In the genomic region with DNA sequence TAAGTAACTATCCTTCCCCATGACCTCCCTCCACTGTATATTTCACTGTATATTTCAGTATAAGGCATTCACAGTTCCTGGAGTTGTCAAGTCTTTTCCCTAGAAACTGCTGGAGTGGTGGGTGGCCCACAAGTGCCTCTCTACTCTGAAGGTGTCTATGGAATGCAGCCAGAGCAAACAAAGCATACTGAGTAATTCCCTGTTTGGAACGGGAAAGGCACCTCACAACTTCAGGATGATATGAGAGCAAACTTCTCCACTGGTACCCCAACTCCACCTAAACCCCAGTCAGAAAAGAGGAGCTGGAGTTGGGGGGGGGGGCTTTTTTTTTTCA, we compare ENCODE assay signal across 11 mouse cellular contexts. TPM values are rescaled to one million over a fixed set of nuclear protein-coding genes. Genes with fewer than 3 reads are reported as not detected.
DNase-seq lines count a peak whose midpoint lies in the region; ATAC-seq and TF ChIP-seq lines count a peak whose summit lies in the region.
"Had no signal": no experiment of that assay in that cellular context is flagged by ENCODE, and none has a peak within 500 bp of the region (broad histone marks: within the 10 kb centered on the region; RNA-seq: fewer than 3 reads in every experiment).

No protein-coding gene starts in this region.

- H3K4me1 ChIP-seq in heart, embryonic 15.5 days (replicated peaks), result peaks cover 22% of the 10 kb centered on the region
- peaks cover 12% of the 10 kb centered on the region for H3K4me1 ChIP-seq in stomach, embryonic 16.5 days (ENCODE audit: control insufficient read depth, insufficient read depth, low read length)
- 0 out of 2 replicates have a peak, but pooled peaks cover 3% of the 10 kb centered on the region for H3K4me1 ChIP-seq in stomach, postnatal 0 days (replicated peaks; ENCODE audit: control insufficient read depth, insufficient read depth)
- peaks cover 3% of the 10 kb centered on the region for H3K4me1 ChIP-seq in lung, adult 2 months (ENCODE audit: control insufficient read depth, insufficient read depth, low read length)

- DNase-seq in heart, adult 9 months (ENCODE audit: low spot score in 2 of 2), result no peak
- no peak for DNase-seq in stomach, postnatal 0 days (ENCODE audit: low spot score)
- peak; percentile 52 for DNase-seq in lung, adult 2 months
- no peak for DNase-seq in urinary bladder, postnatal 4 days (ENCODE audit: low spot score in 2 of 2)
- DNase-seq: kidney, adult 18-20 months; layer of hippocampus, adult 9-11 months had no signal

- ATAC-seq in heart, embryonic 15.5 days (replicated peaks; ENCODE audit: insufficient number of reproducible peaks, insufficient read depth, low FRiP score, low read depth), result no peak
- no peak for ATAC-seq in stomach, embryonic 16.5 days (ENCODE audit: insufficient read depth, low FRiP score)
- no peak for ATAC-seq in stomach, postnatal 0 days (ENCODE audit: low FRiP score, low TSS enrichment)
- no peak for ATAC-seq in megakaryocyte progenitor cell, adult 5-6 weeks (replicated peaks; ENCODE audit: poor library complexity)
- ATAC-seq: forebrain, embryonic 13.5 days had no signal

- no peaks in the 10 kb centered on the region for H3K9me3 ChIP-seq in heart, embryonic 15.5 days (replicated peaks)
- H3K9me3 ChIP-seq in stomach, embryonic 16.5 days (replicated peaks; ENCODE audit: control insufficient read depth, low read length), result no peaks in the 10 kb centered on the region
- no peaks in the 10 kb centered on the region for H3K9me3 ChIP-seq in stomach, postnatal 0 days (ENCODE audit: control insufficient read depth, low read length)
- H3K9me3 ChIP-seq: forebrain, embryonic 13.5 days had no signal

- TF ChIP-seq POLR2A in lung, adult 2 months (IDR thresholded peaks at IDR 0.05; ENCODE audit: borderline replicate concordance, extremely low read depth, low read depth, low read length), result no peak

- no peak for TF ChIP-seq EP300 in stomach, postnatal 0 days (optimal IDR thresholded peaks at IDR 0.05)

- H3K4me3 ChIP-seq in heart, embryonic 15.5 days, result no peak overlapping the region
- no peak overlapping the region for H3K4me3 ChIP-seq in stomach, embryonic 16.5 days (replicated peaks; ENCODE audit: low read length)
- H3K4me3 ChIP-seq in stomach, postnatal 0 days (ENCODE audit: low read depth, low read length), result no peak overlapping the region
- H3K4me3 ChIP-seq in lung, adult 2 months (replicated peaks; ENCODE audit: extremely low read depth, low read depth, low read length), result no peak overlapping the region
- H3K4me3 ChIP-seq: forebrain, embryonic 13.5 days; myocyte had no signal

- H3K27me3 ChIP-seq in heart, embryonic 15.5 days, result no peaks in the 10 kb centered on the region
- H3K27me3 ChIP-seq in stomach, embryonic 16.5 days (ENCODE audit: control insufficient read depth, insufficient read depth, low read length), result no peaks in the 10 kb centered on the region
- H3K27me3 ChIP-seq in stomach, postnatal 0 days (ENCODE audit: control insufficient read depth, insufficient read depth, low read length), result no peaks in the 10 kb centered on the region
- H3K27me3 ChIP-seq: forebrain, embryonic 13.5 days had no signal

- no peaks in the 10 kb centered on the region for H3K36me3 ChIP-seq in heart, embryonic 15.5 days
- H3K36me3 ChIP-seq in stomach, embryonic 16.5 days (ENCODE audit: control insufficient read depth, insufficient read depth, low read length), result no peaks in the 10 kb centered on the region
- H3K36me3 ChIP-seq in stomach, postnatal 0 days (ENCODE audit: control insufficient read depth, insufficient read depth, low read length), result no peaks in the 10 kb centered on the region

- peak overlapping the region; percentile 79 for H3K27ac ChIP-seq in heart, embryonic 15.5 days
- H3K27ac ChIP-seq in stomach, embryonic 16.5 days (ENCODE audit: low read length), result peak overlapping the region; percentile 10; the same call in 1 of the 2 replicates
- no peak overlapping the region for H3K27ac ChIP-seq in stomach, postnatal 0 days (replicated peaks)
- H3K27ac ChIP-seq: forebrain, embryonic 13.5 days had no signal

- peak overlapping the region; percentile 28; the same call in 1 of the 2 replicates for H3K4me2 ChIP-seq in heart, embryonic 15.5 days
- H3K4me2 ChIP-seq in stomach, embryonic 16.5 days (ENCODE audit: low read depth, low read length), result no peak overlapping the region
- H3K4me2 ChIP-seq in stomach, postnatal 0 days (replicated peaks; ENCODE audit: low read depth), result no peak overlapping the region
- H3K4me2 ChIP-seq: forebrain, embryonic 13.5 days had no signal

- 4% methylated on average over 1 of the region's 1 CpGs for WGBS in heart, embryonic 15.5 days
- WGBS in stomach, embryonic 16.5 days, result 19% methylated on average over 1 of the region's 1 CpGs
- 17% methylated on average over 1 of the region's 1 CpGs for WGBS in stomach, postnatal 0 days
- WGBS in lung, adult 2 months, result 21% methylated on average over 1 of the region's 1 CpGs

- no peak overlapping the region for H3K9ac ChIP-seq in heart, embryonic 15.5 days
- no peak overlapping the region for H3K9ac ChIP-seq in stomach, embryonic 16.5 days (ENCODE audit: low read length)
- no peak overlapping the region for H3K9ac ChIP-seq in stomach, postnatal 0 days (ENCODE audit: low read length)
- H3K9ac ChIP-seq: forebrain, embryonic 13.5 days had no signal

- TF ChIP-seq CTCF in stomach, postnatal 0 days (IDR thresholded peaks at IDR 0.05; ENCODE audit: low read depth), result no peak
- no peak for TF ChIP-seq CTCF in lung, adult 2 months (IDR thresholded peaks at IDR 0.05; ENCODE audit: insufficient read depth, low read length)

RNA-seq across cellular contexts. Expression of a gene that starts 25.5 kb away (rescaled TPM):
- polyA plus RNA-seq in heart, embryonic 15.5 days (2015; fragmentation: Nextera tagmentation; extraction: Ambion mirVana), result 38.3 and 42.3 TPM in 2 replicates
- polyA plus RNA-seq in stomach, embryonic 16.5 days (2015; fragmentation: Nextera tagmentation; extraction: Ambion mirVana), result 51.6 and 52.0 TPM in 2 replicates
- 32.9 and 34.6 TPM in 2 replicates for polyA plus RNA-seq in stomach, postnatal 0 days (2015; fragmentation: Nextera tagmentation; extraction: Ambion mirVana)
- polyA plus RNA-seq in lung, adult 2 months (2012; rRNA removed), result 18.9 and 24.2 TPM in 2 replicates
- 20.1 and 25.4 TPM in 2 replicates for total RNA-seq in megakaryocyte progenitor cell, adult 5-6 weeks (2015)
- total RNA-seq in megakaryocyte progenitor cell, adult 5-6 weeks (2017), result 17.2 and 22.9 TPM in 2 replicates
